Mouse (Mus musculus): ENCODE results near the gene Dnajb7. TPM values are rescaled to one million over a fixed set of nuclear protein-coding genes. Genes with fewer than 3 reads are reported as not detected.

Gene Dnajb7
- polyA plus RNA-seq, 1 experiment from 2014 or later, result 1.9 TPM

- Histone ChIP-seq H3K27ac (peak overlapping the region; percentile 73), H3K27me3 (replicated peaks) (no peaks in the 10 kb centered on the region), H3K9me3 (no peaks in the 10 kb centered on the region), H3K36me3 (replicated peaks) (peaks cover 17% of the 10 kb centered on the region), H3K4me2 (peak overlapping the region; percentile 67; the same call in 1 of the 2 replicates), H3K9ac (no peak overlapping the region), H3K4me1 (peaks cover 13% of the 10 kb centered on the region), H3K4me3 (no peak overlapping the region)
- 35% methylated on average over 10 of the region's 10 CpGs for WGBS
- no peak for ATAC-seq (replicated peaks)
These were observed 46.6 kb downstream of the Dnajb7 start for GRCm38 (mm10) chr15:81361417-81362015.

GRCm38 (mm10) chr15:81361022-81361404, 47.1 kb downstream of the Dnajb7 start:
- peaks cover 13% of the 10 kb centered on the region; the same call in 1 of the 2 replicates for H3K36me3 ChIP-seq (replicated peaks)
- peak overlapping the region; percentile 73 for H3K27ac ChIP-seq
- H3K4me3 ChIP-seq, result peak overlapping the region; percentile 53
- no peak overlapping the region for H3K9ac ChIP-seq
- H3K4me1 ChIP-seq, result peaks cover 13% of the 10 kb centered on the region
- no peaks in the 10 kb centered on the region for H3K9me3 ChIP-seq
- WGBS, result 48% methylated on average over 6 of the region's 6 CpGs
- no peaks in the 10 kb centered on the region for H3K27me3 ChIP-seq (replicated peaks)
- peak overlapping the region; percentile 67 for H3K4me2 ChIP-seq
- no peak; the same call in 1 of the 2 replicates for ATAC-seq (replicated peaks)

GRCm38 (mm10) chr15:81360345-81361021, 47.6 kb downstream of the Dnajb7 start, which contains the start of gene Slc25a17:
Slc25a17 (minus strand) TSS chr15:81360812.
- H3K4me2 ChIP-seq, result peak within 1 kb of the TSS; percentile 67
- H3K9ac ChIP-seq, result peak within 1 kb of the TSS; percentile 57
- no peaks in the 10 kb centered on the region for H3K9me3 ChIP-seq
- peak within 1 kb of the TSS; percentile 73 for H3K27ac ChIP-seq
- H3K4me3 ChIP-seq, result peak within 1 kb of the TSS; percentile 53
- H3K27me3 ChIP-seq (replicated peaks), result no peaks in the 10 kb centered on the region
- peaks cover 8% of the 10 kb centered on the region; the same call in 1 of the 2 replicates for H3K36me3 ChIP-seq (replicated peaks)
- peaks cover 13% of the 10 kb centered on the region for H3K4me1 ChIP-seq
- ATAC-seq (replicated peaks), result peak; percentile 99
- 1% methylated on average over 30 of the region's 30 CpGs for WGBS

- peaks cover 13% of the 10 kb centered on the region for H3K4me1 ChIP-seq
- 90% methylated on average over 5 of the region's 5 CpGs for WGBS
These were observed 48.7 kb downstream of the Dnajb7 start for GRCm38 (mm10) chr15:81359421-81359820.

GRCm38 (mm10) chr15:81358943-81359342, 49.2 kb downstream of the Dnajb7 start:
- 90% methylated on average over 3 of the region's 3 CpGs for WGBS
- H3K4me3 ChIP-seq, result no peak overlapping the region
- no peaks in the 10 kb centered on the region for H3K36me3 ChIP-seq (replicated peaks)
- H3K27ac ChIP-seq, result no peak overlapping the region
- no peak overlapping the region for H3K9ac ChIP-seq
- ATAC-seq (replicated peaks), result no peak
- H3K27me3 ChIP-seq (replicated peaks), result no peaks in the 10 kb centered on the region
- no peak overlapping the region for H3K4me2 ChIP-seq
- H3K9me3 ChIP-seq, result no peaks in the 10 kb centered on the region
- peaks cover 13% of the 10 kb centered on the region for H3K4me1 ChIP-seq

More at GRCm38 (mm10) chr15:81359421-81359820, 48.7 kb downstream of the Dnajb7 start:
- ATAC-seq (replicated peaks), result no peak
- no peaks in the 10 kb centered on the region for H3K27me3 ChIP-seq (replicated peaks)
- H3K4me3 ChIP-seq, result no peak overlapping the region; the same call in 1 of the 2 replicates
- H3K27ac ChIP-seq, result no peak overlapping the region
- H3K36me3 ChIP-seq (replicated peaks), result 0 out of 2 replicates have a peak, but pooled peaks cover 1% of the 10 kb centered on the region
- H3K9ac ChIP-seq, result no peak overlapping the region
- H3K9me3 ChIP-seq, result no peaks in the 10 kb centered on the region
- peak overlapping the region; percentile 67; the same call in 1 of the 2 replicates for H3K4me2 ChIP-seq

- Histone ChIP-seq H3K36me3 (replicated peaks) (no peaks in the 10 kb centered on the region), H3K4me1 (peaks cover 13% of the 10 kb centered on the region), H3K27ac (no peak overlapping the region), H3K9ac (no peak overlapping the region), H3K4me3 (no peak overlapping the region), H3K27me3 (replicated peaks) (no peaks in the 10 kb centered on the region), H3K9me3 (no peaks in the 10 kb centered on the region), H3K4me2 (no peak overlapping the region)
- 49% methylated on average over 5 of the region's 5 CpGs for WGBS
- no peak for ATAC-seq (replicated peaks)
These were observed 51.2 kb downstream of the Dnajb7 start for GRCm38 (mm10) chr15:81356946-81357345.

Other genes with a start within 250 kb of the Dnajb7 start
- 29.6 and 34.4 TPM in 2 replicates for gene Mrtfa, start 217.5 kb downstream of the Dnajb7 start, polyA plus RNA-seq (2015; fragmentation: Nextera tagmentation; extraction: Ambion mirVana)
- gene Mchr1, start 172.8 kb downstream of the Dnajb7 start, polyA plus RNA-seq (2015; fragmentation: Nextera tagmentation; extraction: Ambion mirVana), result 5.3 and 5.8 TPM in 2 replicates
- 132 and 138 TPM in 2 replicates for gene Slc25a17, start 47.5 kb downstream of the Dnajb7 start, polyA plus RNA-seq (2015; fragmentation: Nextera tagmentation; extraction: Ambion mirVana)
- gene St13, start 8.2 kb downstream of the Dnajb7 start, polyA plus RNA-seq (2015; fragmentation: Nextera tagmentation; extraction: Ambion mirVana), result 180 and 190 TPM in 2 replicates
- 9.5 and 11.2 TPM in 2 replicates for gene Xpnpep3, start 8.2 kb downstream of the Dnajb7 start, polyA plus RNA-seq (2015; fragmentation: Nextera tagmentation; extraction: Ambion mirVana)
- 387 and 390 TPM in 2 replicates for gene Rbx1, start 58.0 kb upstream of the Dnajb7 start, polyA plus RNA-seq (2015; fragmentation: Nextera tagmentation; extraction: Ambion mirVana)
- 22.7 and 25.7 TPM in 2 replicates for gene Ep300, start 177.1 kb upstream of the Dnajb7 start, polyA plus RNA-seq (2015; fragmentation: Nextera tagmentation; extraction: Ambion mirVana)